Mouse (Mus musculus): ENCODE measurements around the gene Atp6v1g1. TPM values are rescaled to one million over a fixed set of nuclear protein-coding genes. Genes with fewer than 3 reads are reported as not detected.

The Atp6v1g1 gene
- total RNA-seq, 1 experiment, result 105 TPM

DNA sequence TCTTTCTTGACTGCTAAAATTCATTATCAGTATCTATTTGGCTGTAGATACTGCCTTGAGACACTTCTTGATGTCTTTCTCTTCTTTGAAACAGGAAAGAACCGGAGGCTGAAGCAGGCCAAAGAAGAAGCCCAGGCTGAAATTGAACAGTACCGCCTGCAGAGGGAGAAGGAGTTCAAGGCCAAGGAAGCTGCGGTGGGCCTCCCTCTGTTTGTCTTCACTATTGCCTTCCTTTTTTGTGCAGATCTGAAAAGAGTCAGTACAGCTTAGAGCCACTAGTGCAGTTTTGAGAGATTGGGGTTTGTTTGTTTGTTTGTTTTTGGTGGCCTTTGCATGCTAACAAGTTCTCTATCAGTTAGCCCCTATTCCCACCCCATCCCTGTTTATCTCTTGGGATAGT is 3.9 kb downstream of the Atp6v1g1 start:
- Histone ChIP-seq H3K9ac (ENCODE audit: insufficient read depth, low read depth, low read length, poor library complexity, severe bottlenecking) (no peak overlapping the region), H3K36me3 (ENCODE audit: control insufficient read depth, insufficient read depth, low read length, poor library complexity, severe bottlenecking) (peaks cover 18% of the 10 kb centered on the region)
- TF ChIP-seq CHD2 (IDR thresholded peaks at IDR 0.05; ENCODE audit: low read depth, low read length), result no peak

DNA sequence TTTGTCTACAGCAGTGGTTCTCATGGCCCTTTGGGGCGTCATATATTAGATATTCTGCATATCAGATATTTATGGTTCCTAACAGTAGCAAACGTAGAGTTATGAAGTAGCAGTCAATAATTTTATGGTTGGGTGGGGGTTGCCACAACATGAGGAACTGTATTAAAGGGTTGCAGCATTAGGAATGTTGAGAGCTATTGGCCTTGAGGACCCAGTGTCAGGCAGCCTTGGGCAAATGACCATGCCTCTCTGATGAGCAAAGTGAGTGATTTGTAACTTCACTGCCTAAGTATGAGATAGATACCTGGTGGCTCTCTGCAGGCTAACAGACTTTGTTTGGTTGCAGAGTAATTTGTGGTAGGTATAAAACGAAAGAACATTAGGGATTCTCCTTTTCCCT is 6.3 kb downstream of the Atp6v1g1 start:
- H3K36me3 ChIP-seq (ENCODE audit: control insufficient read depth, insufficient read depth, low read length, poor library complexity, severe bottlenecking), result peaks cover 18% of the 10 kb centered on the region
- H3K9me3 ChIP-seq (ENCODE audit: control insufficient read depth, insufficient read depth, low read depth, low read length), result no peaks in the 10 kb centered on the region
- no peak overlapping the region for H3K9ac ChIP-seq (ENCODE audit: insufficient read depth, low read depth, low read length, poor library complexity, severe bottlenecking)
- DNase-seq (ENCODE audit: low read depth, low spot score), result no peak
- H3K27ac ChIP-seq (ENCODE audit: insufficient read depth, low read depth, low read length, poor library complexity, severe bottlenecking), result no peak overlapping the region
- no peak for TF ChIP-seq ZC3H11A (IDR thresholded peaks at IDR 0.05; ENCODE audit: borderline replicate concordance, low read depth, low read length)
- no peak overlapping the region for H3K4me3 ChIP-seq (ENCODE audit: insufficient read depth in 1 of 2, low read depth in 1 of 2, low read length in 2 of 2, poor library complexity in 1 of 2, severe bottlenecking in 1 of 2)
- in situ Hi-C loops (cut with MboI; ENCODE audit: low sequenced_read_pairs in 2 of 2, unreplicated experiment in 2 of 2), result no loop called here
- H3K4me1 ChIP-seq (ENCODE audit: control insufficient read depth in 2 of 2, insufficient read depth in 2 of 2, low read length in 2 of 2, poor library complexity in 1 of 2), result no peaks in the 10 kb centered on the region; a peak in 1 of 4 replicates

More for the DNA sequence above, 3.9 kb downstream of the Atp6v1g1 start:
- DNase-seq (ENCODE audit: low read depth, low spot score), result no peak
- in situ Hi-C loops (cut with MboI; ENCODE audit: low sequenced_read_pairs in 2 of 2, unreplicated experiment in 2 of 2), result no loop called here
- no peak overlapping the region for H3K4me3 ChIP-seq (ENCODE audit: insufficient read depth in 1 of 2, low read depth in 1 of 2, low read length in 2 of 2, poor library complexity in 1 of 2, severe bottlenecking in 1 of 2)
- no peaks in the 10 kb centered on the region for H3K9me3 ChIP-seq (ENCODE audit: control insufficient read depth, insufficient read depth, low read depth, low read length)
- H3K27ac ChIP-seq (ENCODE audit: insufficient read depth, low read depth, low read length, poor library complexity, severe bottlenecking), result no peak overlapping the region
- peaks cover 0 to 8% of the 10 kb centered on the region in 2 experiments; a peak in 3 of 4 replicates for H3K4me1 ChIP-seq (ENCODE audit: control insufficient read depth in 2 of 2, insufficient read depth in 2 of 2, low read length in 2 of 2, poor library complexity in 1 of 2)

DNA sequence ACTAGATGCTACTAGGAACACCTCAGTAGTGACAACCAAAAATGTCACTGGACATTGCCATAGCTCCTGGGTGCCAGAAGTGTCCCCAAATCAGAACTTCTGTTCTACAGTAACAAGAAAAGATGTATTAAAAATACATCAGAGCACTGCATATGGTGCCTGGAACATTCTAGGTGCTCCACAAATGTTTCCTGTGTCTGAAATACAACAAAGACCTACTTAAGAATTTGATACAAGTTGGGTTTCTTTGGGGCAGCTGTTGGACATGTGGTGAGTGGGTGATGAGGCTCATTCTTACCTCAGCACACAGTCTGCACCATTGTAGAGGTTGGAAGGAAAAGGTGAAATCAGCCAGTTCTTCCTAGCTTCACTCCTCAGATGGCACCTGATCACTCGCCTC is 8.3 kb downstream of the Atp6v1g1 start:
- Histone ChIP-seq H3K9ac (ENCODE audit: insufficient read depth, low read depth, low read length, poor library complexity, severe bottlenecking) (no peak overlapping the region), H3K27ac (ENCODE audit: insufficient read depth, low read depth, low read length, poor library complexity, severe bottlenecking) (no peak overlapping the region), H3K9me3 (ENCODE audit: control insufficient read depth, insufficient read depth, low read depth, low read length) (no peaks in the 10 kb centered on the region), H3K4me1 (ENCODE audit: control insufficient read depth in 2 of 2, insufficient read depth in 2 of 2, low read length in 2 of 2, poor library complexity in 1 of 2) (peaks cover 0 to 11% of the 10 kb centered on the region in 2 experiments; a peak in 2 of 4 replicates), H3K4me3 (ENCODE audit: insufficient read depth in 1 of 2, low read depth in 1 of 2, low read length in 2 of 2, poor library complexity in 1 of 2, severe bottlenecking in 1 of 2) (no peak overlapping the region), H3K36me3 (ENCODE audit: control insufficient read depth, insufficient read depth, low read length, poor library complexity, severe bottlenecking) (peaks cover 17% of the 10 kb centered on the region)
- no peak for TF ChIP-seq ZC3H11A (IDR thresholded peaks at IDR 0.05; ENCODE audit: borderline replicate concordance, low read depth, low read length)
- in situ Hi-C loops (cut with MboI; ENCODE audit: low sequenced_read_pairs in 2 of 2, unreplicated experiment in 2 of 2), result no loop called here
- DNase-seq (ENCODE audit: low read depth, low spot score), result no peak

DNA sequence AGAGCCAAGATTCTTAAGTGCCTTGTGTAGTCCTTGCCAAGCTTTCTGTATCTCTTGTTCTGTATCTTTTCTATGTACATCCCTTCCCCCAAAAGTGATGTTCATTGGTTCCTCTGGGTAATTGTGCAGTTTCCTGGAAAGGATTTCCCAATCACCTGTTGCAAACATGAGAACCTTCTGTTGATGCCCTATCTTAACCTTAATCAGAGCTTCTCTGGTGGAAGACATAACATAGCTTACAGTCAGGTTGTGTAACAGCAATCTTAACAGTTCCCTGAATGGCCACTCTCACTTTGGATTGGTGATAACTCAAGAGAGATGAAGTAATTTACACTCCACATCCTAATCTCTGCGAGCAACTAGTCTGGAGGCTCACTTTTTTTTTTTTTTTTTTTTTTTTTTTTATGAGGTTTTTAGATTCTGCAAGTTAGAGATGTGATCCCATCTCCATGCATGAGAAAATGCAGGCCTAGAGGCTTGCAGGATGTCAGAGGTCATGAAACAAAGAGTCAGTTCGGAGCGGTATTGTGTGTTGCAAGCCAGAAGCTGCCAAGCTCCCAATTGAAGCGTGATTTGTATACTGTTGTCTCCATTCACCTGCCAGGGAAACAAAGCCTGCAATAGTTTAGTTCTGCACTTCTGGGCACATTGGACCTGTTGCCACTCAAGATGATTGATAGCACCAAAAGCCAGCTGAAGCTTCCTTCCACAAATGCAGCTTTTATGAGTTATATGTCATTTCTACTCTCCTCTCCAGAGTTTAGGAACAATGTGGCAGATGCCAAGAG is 9.4 kb downstream of the Atp6v1g1 start:
- Histone ChIP-seq H3K27ac (ENCODE audit: insufficient read depth, low read depth, low read length, poor library complexity, severe bottlenecking) (no peak overlapping the region), H3K9me3 (ENCODE audit: control insufficient read depth, insufficient read depth, low read depth, low read length) (no peaks in the 10 kb centered on the region), H3K36me3 (ENCODE audit: control insufficient read depth, insufficient read depth, low read length, poor library complexity, severe bottlenecking) (peaks cover 16% of the 10 kb centered on the region), H3K4me1 (ENCODE audit: control insufficient read depth in 2 of 2, insufficient read depth in 2 of 2, low read length in 2 of 2, poor library complexity in 1 of 2) (peaks cover 2 to 11% of the 10 kb centered on the region in 2 experiments; a peak in 3 of 4 replicates), H3K4me3 (ENCODE audit: insufficient read depth in 1 of 2, low read depth in 1 of 2, low read length in 2 of 2, poor library complexity in 1 of 2, severe bottlenecking in 1 of 2) (no peak overlapping the region), H3K9ac (ENCODE audit: insufficient read depth, low read depth, low read length, poor library complexity, severe bottlenecking) (no peak overlapping the region)
- no peak for DNase-seq (ENCODE audit: low read depth, low spot score)
- TF ChIP-seq MAFK (IDR thresholded peaks at IDR 0.05; ENCODE audit: insufficient read depth, low read depth, low read length), result no peak
- TF ChIP-seq CHD2 (IDR thresholded peaks at IDR 0.05; ENCODE audit: low read depth, low read length), result no peak
- no peak for TF ChIP-seq ZC3H11A (IDR thresholded peaks at IDR 0.05; ENCODE audit: borderline replicate concordance, low read depth, low read length)
- no peak for TF ChIP-seq ZNF384 (IDR thresholded peaks at IDR 0.05; ENCODE audit: low read depth, low read length)
- no peak for TF ChIP-seq HCFC1 (IDR thresholded peaks at IDR 0.05; ENCODE audit: borderline replicate concordance, insufficient read depth, low read length)
- in situ Hi-C loops (cut with MboI; ENCODE audit: low sequenced_read_pairs in 2 of 2, unreplicated experiment in 2 of 2), result no loop called here

DNA sequence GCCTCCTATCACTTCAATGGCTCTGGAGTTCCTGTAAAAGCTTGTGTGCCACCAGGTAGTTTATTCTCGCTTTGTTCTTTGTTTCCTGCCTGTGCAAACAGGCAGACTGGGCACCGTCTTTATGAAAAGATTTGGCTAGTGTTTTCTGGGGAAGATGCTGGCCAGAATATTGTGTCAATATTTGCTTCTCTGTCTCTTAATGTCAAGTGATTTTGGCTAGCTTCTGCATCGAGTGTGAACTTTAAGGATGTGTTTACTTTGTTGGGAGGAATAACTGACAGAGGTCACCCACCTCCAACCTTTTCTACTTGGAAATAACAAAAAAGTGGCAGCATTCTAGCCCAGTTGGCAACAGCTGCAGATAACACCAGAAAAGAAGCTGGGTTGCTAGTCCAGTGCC is 10.0 kb downstream of the Atp6v1g1 start:
- DNase-seq (ENCODE audit: low read depth, low spot score), result no peak
- Histone ChIP-seq H3K36me3 (ENCODE audit: control insufficient read depth, insufficient read depth, low read length, poor library complexity, severe bottlenecking) (peaks cover 12% of the 10 kb centered on the region), H3K9ac (ENCODE audit: insufficient read depth, low read depth, low read length, poor library complexity, severe bottlenecking) (no peak overlapping the region), H3K27ac (ENCODE audit: insufficient read depth, low read depth, low read length, poor library complexity, severe bottlenecking) (no peak overlapping the region), H3K4me1 (ENCODE audit: control insufficient read depth in 2 of 2, insufficient read depth in 2 of 2, low read length in 2 of 2, poor library complexity in 1 of 2) (peaks cover 2 to 13% of the 10 kb centered on the region in 2 experiments; a peak in 3 of 4 replicates), H3K4me3 (ENCODE audit: insufficient read depth in 1 of 2, low read depth in 1 of 2, low read length in 2 of 2, poor library complexity in 1 of 2, severe bottlenecking in 1 of 2) (no peak overlapping the region), H3K9me3 (ENCODE audit: control insufficient read depth, insufficient read depth, low read depth, low read length) (no peaks in the 10 kb centered on the region)
- in situ Hi-C loops (cut with MboI; ENCODE audit: low sequenced_read_pairs in 2 of 2, unreplicated experiment in 2 of 2), result no loop called here
- TF ChIP-seq CHD2 (IDR thresholded peaks at IDR 0.05; ENCODE audit: low read depth, low read length), result no peak
